Mouse (Mus musculus): ENCODE data around the gene Acaa1a.
A peak's percentile ranks its signal among the peaks of the same experiment; 100 is the strongest.
"Not testable (repeated sequence)": the region's sequence is repeated elsewhere in the genome, so short reads cannot be mapped to it uniquely, and the experiment has no call there.

The Acaa1a gene

DNA sequence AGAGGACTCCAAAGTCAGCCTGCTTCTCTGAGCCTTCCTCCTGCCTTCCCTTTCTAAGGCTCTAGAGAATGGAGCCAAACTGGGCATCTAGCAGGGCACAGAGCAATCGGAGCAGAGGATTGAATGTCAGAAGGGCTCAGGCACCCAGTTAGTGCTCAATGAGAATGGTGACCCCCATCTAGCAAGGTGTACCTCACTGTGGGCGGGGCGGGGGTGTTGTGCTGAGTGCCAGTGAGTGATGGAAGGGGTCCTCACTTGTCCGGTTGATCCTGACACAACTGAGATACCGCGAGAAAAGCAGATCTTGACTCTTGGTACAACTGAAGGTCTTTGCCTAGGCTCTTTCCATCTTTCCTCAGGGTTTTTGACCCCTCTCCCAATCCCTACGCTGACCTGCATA lies 370 bp upstream of the Acaa1a start:
- DNase-seq (ENCODE audit: low read depth, low spot score) = no peak

GRCm38 (mm10) chr9:119340212-119340580 lies 720 bp downstream of the Acaa1a start:
- DNase-seq (ENCODE audit: low read depth, low spot score) = no peak

GRCm38 (mm10) chr9:119340909-119341816 lies 1.7 kb downstream of the Acaa1a start, which contains the start of gene Myd88:
Gene Myd88 (minus strand): TSS chr9:119341411.
- DNase-seq (ENCODE audit: low read depth, low spot score) = peak; percentile 68

- DNase-seq (ENCODE audit: low read depth, low spot score) = no peak
Measured at GRCm38 (mm10) chr9:119342728-119343127, 3.3 kb downstream of the Acaa1a start.

DNA sequence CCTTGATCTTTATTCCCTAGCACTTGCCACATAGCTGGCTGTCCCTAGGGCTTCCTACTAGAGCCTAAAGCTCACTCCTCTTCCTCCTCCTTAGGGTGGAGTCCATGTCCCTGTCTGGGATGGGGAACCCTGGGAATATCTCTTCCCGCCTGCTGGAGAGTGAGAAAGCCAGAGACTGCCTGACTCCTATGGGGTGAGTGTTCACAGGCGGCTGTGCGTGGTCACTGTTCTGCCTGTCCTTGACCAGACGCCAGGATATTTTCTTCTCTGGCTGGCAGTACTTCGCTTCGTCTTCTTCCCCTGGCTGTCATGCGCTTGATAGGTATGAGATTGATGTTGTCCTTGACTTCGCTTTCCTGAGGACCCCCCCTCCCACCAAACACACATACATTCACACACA lies 6.9 kb downstream of the Acaa1a start:
- DNase-seq (ENCODE audit: low read depth, low spot score) = no peak

GRCm38 (mm10) chr9:119350531-119350930 lies 11.1 kb downstream of the Acaa1a start:
- DNase-seq (ENCODE audit: low read depth, low spot score) = no peak

GRCm38 (mm10) chr9:119350947-119351705 lies 11.7 kb downstream of the Acaa1a start:
- no peak for DNase-seq (ENCODE audit: low read depth, low spot score)

DNA sequence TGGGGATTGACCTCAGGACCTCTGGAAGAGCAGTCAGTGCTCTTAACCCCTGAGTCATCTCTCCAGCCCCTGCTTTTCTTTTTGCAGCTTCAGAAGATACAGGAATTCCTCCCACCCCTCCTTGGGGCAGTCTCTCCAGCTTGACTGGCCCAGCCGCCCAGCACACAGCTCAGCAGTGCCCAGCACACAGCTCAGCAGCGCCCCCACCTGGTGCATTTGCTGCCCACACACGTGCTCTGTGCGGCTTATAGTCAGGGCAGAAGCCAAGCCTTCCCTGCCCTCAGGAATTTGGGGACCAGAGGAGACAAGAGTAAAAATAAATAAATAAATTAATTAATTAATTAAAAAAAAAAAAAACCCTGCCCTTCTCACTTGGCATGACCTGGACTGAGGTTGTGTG lies 12.6 kb downstream of the Acaa1a start:
- DNase-seq (ENCODE audit: low read depth, low spot score) = peak; percentile 40

DNA sequence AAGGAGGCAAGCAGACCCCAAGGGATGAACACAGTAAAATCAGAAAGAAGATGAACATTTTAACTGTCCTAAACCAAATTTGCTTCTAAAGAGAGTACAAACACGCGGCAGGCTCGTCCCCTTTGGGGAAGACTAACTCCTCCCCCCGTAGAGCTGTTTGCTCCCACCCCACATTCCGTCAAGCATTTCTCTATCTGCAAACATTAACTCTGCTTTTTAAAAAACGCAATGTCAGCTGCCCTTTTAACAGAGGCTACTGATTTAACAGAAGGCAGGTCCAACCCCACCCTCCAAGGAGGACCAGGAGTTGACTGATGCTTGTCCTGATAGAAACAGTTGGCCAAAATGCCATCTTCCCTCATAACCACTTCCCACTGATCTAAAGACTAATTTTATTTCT lies 14.4 kb downstream of the Acaa1a start:
- DNase-seq (ENCODE audit: low read depth, low spot score) = no peak

DNA sequence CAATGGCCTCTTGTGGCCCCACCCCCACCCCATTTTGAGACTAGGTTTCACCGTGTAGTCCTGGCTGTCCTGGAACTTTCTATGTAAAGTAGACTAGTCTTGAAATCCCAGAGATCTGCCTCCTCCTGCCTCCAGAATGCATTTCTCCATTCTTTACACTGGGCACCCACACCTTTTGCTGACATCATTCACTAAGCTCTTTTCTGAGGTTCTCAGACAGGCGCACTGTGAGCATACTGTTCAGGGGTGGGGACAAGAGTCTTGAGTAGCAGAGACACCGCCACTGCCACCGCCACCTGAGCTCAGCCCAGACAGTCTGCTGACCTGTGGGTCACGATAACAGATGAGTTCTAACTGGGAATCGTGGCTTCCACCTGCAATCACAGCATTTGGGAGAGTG lies 16.5 kb downstream of the Acaa1a start:
- no peak for DNase-seq (ENCODE audit: low read depth, low spot score)

GRCm38 (mm10) chr9:119357331-119358057 lies 18.0 kb downstream of the Acaa1a start, which contains the start of gene Xylb:
Gene Xylb (plus strand): TSS chr9:119357381.
- DNase-seq (ENCODE audit: low read depth, low spot score) = peak; percentile 57

- no peak for DNase-seq (ENCODE audit: low read depth, low spot score)
Measured at GRCm38 (mm10) chr9:119358058-119358429, 18.6 kb downstream of the Acaa1a start.

DNA sequence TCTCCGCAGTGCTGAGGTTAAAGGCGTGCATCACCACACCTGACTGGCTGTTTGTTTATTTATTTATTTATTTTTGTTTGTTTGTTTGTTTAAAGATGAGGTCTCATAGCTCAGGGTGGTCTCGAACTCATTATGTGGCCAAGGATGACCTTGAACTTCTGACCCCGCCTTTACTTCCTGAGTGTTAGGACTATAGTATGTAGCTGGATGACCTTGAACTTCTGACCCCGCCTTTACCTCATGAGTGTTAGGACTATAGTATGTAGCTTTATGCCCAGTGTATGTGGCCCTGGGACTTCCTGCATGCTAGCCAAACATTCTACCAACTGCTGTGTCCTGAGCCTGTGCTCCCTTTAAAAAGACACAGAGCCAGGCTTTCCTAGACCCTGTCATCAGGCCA lies 21.9 kb downstream of the Acaa1a start:
- DNase-seq (ENCODE audit: low read depth, low spot score) = no peak

DNA sequence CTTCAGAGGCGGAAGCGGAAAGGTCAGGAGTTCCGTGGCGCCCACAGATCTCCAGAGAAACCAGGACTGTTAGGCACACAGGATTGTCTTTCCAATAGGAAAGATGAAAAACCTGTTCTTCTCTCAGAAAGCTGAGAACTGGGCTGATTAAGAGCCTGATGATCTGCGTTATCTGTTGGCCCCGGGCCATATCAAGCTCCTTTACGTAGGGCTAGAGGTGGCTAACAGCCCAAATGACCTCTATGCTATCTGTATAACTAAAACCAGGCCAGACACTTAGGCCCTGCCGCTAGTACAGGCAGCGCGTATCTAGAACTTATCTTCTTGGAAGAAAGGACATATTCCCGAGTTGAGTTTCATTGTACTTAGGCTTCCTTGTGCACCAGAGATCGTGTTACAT lies 23.8 kb downstream of the Acaa1a start:
- DNase-seq (ENCODE audit: low read depth, low spot score) = no peak

GRCm38 (mm10) chr9:119365284-119365683 lies 25.8 kb downstream of the Acaa1a start, which contains the start of gene Slc22a14:
Gene Slc22a14 (minus strand): TSS chr9:119365553.
- DNase-seq (ENCODE audit: low read depth, low spot score) = no peak

- DNase-seq (ENCODE audit: low read depth, low spot score) = no peak
Measured at GRCm38 (mm10) chr9:119368367-119368766, 28.9 kb downstream of the Acaa1a start.

DNA sequence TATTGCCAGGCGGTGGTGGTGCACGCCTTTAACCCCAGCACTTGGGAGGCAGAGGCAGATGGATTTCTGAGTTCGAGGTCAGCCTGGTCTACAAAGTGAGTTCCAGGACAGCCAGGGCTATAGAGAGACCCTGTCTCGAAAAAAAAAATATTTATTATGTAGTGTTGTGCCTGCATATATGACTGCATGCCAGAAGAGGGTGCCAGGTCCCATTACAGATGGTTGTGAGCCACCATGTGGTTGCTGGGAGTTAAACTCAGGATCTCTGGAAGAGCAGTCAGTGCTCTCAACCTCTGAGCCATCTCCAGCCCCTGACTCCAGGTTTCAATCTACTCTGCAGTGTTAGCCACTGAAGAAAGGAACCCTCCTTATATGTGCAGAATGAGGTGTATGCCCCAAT lies 31.3 kb downstream of the Acaa1a start:
- DNase-seq (ENCODE audit: low read depth, low spot score) = not testable (repeated sequence)

DNA sequence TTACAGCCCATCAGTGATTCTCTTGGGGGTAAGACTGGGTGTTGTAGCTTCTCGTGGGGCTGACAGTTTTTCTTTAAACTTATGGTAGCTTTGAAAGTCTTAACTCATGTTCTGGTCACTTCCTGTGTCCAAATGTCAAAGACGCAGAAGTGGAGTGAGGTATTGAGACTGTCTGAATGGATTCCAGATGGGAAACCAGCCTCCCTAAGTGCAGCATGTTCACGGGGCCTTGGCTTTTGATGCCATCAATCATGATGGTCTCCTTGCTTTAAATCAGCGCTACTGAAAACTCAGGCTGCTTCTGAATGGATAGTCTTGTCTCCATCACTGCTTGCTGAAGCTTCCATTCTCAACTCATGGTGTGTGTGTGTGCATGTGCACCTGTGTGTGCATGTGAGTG lies 31.8 kb downstream of the Acaa1a start:
- no peak for DNase-seq (ENCODE audit: low read depth, low spot score)

DNA sequence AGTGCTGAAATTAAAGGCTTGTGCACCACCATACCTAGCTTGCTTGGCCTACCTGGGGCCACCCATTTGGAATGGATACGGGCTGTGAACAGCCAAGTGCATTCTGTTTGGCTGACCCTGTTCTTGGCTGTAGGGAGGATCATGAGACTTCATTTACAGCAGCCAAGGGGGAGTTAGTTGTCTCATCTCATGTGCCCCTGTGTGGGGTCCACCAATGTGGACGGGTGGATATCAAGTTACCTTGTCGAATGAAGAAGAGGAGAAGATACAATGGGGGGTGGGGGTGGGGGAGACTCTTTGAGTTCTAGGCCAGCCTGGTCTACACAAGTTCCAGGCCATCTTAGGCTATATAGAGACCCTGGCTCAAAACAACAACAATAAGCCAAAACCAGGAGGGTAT lies 35.5 kb downstream of the Acaa1a start:
- DNase-seq (ENCODE audit: low read depth, low spot score) = no peak

GRCm38 (mm10) chr9:119375556-119375955 lies 36.1 kb downstream of the Acaa1a start:
- no peak for DNase-seq (ENCODE audit: low read depth, low spot score)

GRCm38 (mm10) chr9:119378231-119378630 lies 38.8 kb downstream of the Acaa1a start:
- DNase-seq (ENCODE audit: low read depth, low spot score) = no peak

DNA sequence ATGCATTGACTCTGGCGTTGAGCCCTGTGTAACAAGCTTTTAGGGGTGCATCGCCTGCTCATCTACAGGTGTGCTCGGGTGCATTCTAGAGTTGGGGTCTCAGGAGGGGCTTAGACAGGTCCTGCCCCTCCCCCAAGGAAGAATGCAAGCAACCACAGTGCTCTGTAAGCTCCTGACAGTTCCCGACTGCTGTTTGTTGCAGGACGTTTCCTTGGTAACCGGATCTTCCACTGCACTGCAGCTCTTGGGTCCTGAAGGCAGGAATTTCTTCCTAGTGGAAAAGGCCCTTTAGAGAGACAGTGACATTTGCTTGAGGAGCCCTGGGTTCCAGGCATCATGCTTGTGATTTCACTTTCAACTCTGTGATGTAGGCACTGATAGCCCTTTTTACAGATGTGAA lies 43.1 kb downstream of the Acaa1a start:
- no peak for DNase-seq (ENCODE audit: low read depth, low spot score)
